Mouse (Mus musculus): ENCODE data around the gene Zfp668.
"Not testable (repeated sequence)": the region's sequence is repeated elsewhere in the genome, so short reads cannot be mapped to it uniquely, and the experiment has no call there.

Gene Zfp668

DNA sequence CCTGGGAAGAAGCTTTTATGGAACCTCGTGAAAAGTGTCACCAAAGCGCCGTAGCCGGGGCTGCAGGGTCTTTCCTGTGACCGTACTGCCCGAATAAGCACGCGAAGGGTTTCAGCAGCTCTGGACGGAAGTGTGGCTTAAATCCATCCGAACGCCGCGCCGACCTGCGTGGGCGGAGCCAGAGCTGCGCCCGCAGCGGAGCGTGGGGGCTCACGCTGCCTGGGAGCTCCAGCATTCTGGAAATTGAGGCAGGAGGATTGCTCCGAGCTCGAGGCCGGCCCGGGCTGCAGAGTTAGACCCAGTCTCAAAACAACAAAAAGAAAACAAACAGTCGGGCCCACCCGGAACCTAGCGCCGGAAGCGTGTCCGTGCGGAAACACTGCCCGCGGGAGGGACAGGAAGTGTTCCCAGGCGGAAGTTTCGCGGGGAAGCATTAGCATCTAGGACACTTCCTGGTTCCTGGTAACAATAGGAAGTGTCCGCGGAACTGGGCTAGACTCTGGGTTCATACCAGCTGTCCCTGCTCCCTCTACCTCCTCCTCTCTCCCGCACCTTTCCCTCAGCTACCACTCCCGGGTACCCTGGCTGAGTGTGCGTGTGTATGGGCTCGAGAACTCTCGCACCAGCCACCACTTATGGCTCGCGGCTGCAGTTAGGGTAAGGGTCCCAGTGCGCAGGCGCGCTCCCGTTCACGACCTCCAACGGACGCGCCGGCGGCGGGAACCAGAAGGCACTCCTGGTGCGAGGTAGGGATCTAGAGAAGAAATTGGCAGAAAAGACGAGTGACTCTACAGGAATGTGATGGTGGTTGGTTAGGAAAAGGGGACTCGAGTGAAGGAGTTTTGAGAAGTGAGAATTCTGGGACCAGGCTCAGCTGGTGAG lies at the start of gene Zfp668:
Zfp668 (minus strand) TSS at position 362 of the 882 bp plus-strand sequence.
- DNase-seq (ENCODE audit: low read depth, low spot score) = peak; percentile 84

DNA sequence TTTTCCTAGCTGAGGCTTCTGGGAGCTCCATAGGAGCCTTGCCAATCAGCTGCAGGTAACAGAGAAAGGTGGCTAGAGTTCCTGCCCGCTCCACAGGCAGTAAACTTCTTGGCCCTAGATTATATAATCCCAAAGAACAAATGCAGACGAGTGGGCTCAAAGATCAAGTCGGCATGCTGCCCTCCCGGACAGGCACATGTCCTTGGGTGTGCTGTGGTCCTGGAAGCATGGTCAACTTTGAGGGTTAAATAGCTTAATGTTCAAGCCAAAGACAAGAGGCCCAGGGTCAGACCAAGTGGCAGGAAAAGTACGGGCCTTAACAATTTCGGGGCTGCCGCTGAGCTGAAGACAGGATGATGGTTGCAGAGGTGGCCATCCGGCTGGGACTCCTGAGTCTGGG lies 49.4 kb upstream of the Zfp668 start:
- no peak for DNase-seq (ENCODE audit: low read depth, low spot score)

DNA sequence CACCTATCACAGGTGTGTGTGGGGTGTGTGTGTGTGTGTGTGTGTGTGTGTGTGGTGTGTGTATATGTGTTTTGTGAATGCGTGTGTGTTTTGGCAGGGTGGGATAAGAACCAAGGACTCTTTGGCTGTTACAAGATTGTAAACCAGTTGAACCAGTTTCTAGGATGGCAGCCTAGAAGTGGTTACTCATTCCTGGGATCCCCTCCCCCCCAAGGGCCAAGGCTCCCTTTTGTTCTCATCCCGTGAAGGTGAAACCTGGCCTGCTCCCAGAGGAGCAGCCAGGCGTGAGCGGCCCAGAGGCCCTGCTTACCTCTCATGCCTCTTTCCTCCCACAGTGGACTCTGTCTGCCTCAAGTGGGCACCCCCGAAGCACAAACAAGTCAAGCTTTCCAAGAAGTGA lies 48.6 kb upstream of the Zfp668 start:
- DNase-seq (ENCODE audit: low read depth, low spot score) = no peak

GRCm38 (mm10) chr7:127923714-127924113 lies 47.1 kb upstream of the Zfp668 start:
- no peak for DNase-seq (ENCODE audit: low read depth, low spot score)

DNA sequence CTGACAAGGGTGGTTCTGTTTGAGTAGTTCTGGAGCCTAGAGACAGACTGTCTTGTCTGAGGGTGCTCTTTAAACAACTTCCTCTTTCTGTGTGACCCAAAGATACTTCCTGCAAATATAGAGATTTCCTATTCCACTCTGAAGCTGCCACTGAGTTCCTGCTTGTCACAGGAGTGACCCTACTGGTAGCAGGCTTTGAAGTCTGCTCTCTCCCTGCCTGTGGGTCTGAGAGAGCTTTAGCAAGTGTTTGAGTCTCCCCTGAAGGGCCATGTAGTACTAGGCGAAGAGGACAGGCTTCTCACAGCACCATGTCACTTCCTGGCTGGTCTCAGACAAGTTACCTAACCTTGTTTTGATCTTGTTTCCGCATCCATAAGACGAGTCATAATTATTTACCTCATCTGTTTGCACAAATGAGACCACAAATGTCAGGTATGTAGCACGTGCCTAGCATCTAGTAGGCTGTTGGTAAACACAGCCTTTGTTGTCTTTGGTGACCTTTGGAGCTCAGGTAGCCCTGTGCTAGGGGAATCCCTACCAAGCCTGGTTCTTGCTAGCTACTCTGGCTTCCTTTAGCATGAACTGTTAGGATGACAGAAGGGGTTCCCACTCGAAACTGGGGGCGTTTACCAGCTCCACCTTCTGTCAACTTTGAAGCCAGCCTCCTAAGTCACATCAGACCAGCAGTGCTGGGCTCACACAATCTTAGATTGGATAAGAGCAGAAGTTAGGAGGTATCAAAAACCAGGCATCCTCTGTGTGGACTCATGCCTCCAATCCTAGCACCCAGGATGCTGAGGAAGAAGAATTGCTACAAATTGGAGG lies 46.0 kb upstream of the Zfp668 start:
- no peak for DNase-seq (ENCODE audit: low read depth, low spot score)

- DNase-seq (ENCODE audit: low read depth, low spot score) = no peak
These were observed 44.9 kb upstream of the Zfp668 start for GRCm38 (mm10) chr7:127921516-127921915.

DNA sequence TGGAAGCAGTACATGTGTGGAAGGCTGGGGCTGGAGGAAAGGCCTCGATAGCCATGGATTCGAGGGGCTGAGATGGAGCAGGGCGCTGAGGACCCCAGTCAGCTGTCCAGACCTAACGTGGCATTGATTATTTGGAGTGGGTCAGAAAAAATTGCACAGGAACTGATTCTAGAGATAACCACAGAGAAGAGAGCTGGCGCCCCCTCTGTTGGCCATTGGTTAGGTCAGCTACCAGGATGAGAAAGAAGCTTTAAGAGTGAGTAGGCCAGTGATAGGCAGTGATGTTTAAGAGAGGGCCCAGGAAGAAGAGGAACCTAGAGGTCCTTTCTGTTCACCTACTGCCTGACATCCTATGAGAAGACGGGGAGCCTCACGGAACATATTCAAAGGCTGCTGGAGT lies 42.7 kb upstream of the Zfp668 start:
- no peak for DNase-seq (ENCODE audit: low read depth, low spot score)

- DNase-seq (ENCODE audit: low read depth, low spot score) = no peak
These were observed 41.6 kb upstream of the Zfp668 start for GRCm38 (mm10) chr7:127918203-127918602.

DNA sequence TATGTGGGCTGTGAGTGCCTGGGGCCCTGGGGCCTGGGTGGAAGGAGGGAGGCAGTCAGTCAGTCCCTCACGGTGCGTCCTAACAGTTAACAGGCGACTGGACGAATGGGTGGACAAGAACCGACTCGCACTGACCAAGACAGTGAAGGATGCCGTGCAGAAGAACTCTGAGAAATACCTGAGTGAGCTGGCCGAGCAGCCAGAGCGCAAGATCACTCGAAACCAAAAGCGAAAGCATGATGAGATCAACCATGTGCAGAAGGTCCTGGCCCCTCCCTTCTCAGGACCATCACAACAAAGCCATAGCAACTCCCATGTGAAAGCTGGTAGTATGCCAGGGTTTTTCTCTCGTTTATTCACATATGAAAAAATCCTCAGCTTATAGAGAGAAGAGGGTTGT lies 38.7 kb upstream of the Zfp668 start:
- DNase-seq (ENCODE audit: low read depth, low spot score) = no peak

DNA sequence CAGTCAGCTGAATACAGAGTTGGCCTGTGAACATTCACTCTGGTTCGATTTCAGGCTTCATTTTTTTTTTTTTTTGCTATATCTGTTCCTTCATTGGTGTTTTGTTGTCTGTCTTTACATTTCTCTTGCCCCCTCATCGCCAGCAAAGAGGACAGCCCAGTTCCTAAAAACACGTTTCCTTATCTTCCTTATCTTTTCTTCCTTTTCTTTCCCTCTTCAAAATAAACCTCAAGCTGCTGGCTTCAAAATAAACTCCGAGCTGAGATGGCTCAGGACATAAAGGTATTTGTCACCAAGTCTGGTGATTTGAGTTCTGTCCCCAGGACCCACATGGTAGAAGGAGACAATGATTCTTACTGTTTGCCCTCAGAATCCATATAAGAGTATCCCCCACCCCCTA lies 36.3 kb upstream of the Zfp668 start:
- no peak for DNase-seq (ENCODE audit: low read depth, low spot score)

DNA sequence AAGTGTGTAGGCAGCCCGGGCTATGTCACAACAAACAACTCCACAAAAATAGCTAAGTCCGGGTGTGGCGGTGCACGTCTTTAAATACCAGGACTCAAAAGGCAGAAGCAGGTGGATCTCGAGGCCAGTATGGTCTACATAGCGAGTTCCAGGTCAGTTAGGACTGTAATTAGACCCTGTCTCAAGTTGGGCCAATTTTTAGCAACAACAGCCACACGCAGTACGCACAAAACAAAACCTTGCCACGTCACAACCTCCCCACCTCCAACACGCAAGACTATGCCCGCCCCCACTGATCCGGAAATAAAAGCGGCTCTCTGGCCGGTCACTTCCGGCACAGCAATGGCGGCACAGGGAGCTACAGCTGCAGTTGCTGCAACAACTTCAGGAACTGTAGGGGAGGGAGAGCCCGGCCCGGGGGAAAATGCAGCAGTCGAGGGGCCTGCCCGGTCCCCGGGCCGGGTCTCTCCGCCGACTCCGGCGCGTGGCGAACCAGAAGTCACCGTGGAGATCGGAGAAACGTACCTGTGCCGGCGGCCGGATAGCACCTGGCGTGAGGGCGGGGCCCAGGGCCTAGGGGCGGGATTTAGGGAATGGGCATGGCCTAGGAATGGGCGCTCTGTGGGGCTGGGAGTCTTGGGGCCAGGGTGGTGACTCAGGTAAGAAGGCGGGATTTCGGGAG lies 35.7 kb upstream of the Zfp668 start, which contains the start of gene Kat8:
Kat8 (plus strand) TSS at position 327 of the 682 bp plus-strand sequence.
- DNase-seq (ENCODE audit: low read depth, low spot score) = peak; percentile 91

GRCm38 (mm10) chr7:127908656-127909055 lies 32.0 kb upstream of the Zfp668 start:
- peak; percentile 83 for DNase-seq (ENCODE audit: low read depth, low spot score)

DNA sequence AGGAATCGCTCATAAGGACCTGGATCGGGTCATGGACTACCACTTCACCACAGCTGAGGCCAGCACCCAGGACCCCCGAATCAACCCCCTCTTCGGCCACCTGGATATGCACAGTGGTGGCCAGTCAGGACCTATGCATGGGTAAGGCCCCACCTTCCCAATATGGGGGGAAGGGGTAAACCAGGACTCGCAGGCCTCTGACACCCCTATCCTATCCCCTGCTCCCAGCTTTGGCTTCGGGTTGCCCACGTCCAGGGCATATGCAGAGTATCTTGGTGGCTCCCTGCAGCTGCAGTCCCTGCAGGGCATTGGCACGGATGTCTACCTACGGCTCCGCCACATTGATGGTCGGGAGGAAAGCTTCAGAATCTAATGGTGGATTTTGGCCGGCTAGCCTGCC lies 31.3 kb upstream of the Zfp668 start:
- no peak for DNase-seq (ENCODE audit: low read depth, low spot score)

DNA sequence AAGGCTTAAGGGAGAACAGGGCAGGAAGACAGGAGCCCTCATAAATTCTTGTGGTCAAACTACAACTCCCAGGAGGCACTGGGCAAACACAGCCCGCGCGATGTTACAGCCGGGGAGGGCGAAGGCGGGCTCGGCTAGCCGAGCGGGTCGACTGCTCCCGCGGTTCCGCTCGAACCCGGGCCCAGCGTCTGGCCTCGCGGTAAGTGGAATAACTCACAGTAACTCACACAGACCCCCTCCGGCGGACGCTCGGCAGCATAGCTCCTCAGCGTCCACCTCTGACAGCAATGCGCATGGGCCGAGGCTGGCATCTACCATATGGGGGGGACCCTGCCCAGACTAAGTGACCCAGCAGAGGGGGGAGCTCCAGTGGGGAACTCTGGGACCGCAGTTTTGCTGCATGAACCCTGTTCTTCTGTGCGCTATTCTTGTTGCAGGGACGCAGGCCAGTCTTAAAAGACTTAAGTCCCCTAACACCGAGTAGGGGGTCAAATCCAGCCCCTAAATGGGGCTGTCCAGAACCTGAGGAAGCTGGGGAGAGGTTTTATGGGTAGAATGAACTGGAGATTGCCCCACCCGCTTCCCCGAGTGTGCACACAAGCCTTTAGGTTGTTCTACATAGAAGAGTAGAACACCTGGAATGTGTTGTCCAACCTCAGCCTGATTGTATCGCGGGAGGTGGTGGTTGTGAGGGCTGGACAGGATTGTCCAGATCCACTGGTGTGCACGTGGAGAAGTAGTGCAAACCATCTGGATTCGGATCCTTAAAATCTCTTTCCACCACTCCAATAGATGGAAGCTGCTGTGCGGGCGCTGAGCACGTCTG lies 27.6 kb upstream of the Zfp668 start, which contains the start of gene Bckdk:
Bckdk (plus strand) TSS at position 112 of the 826 bp plus-strand sequence.
- peak; percentile 65 for DNase-seq (ENCODE audit: low read depth, low spot score)

DNA sequence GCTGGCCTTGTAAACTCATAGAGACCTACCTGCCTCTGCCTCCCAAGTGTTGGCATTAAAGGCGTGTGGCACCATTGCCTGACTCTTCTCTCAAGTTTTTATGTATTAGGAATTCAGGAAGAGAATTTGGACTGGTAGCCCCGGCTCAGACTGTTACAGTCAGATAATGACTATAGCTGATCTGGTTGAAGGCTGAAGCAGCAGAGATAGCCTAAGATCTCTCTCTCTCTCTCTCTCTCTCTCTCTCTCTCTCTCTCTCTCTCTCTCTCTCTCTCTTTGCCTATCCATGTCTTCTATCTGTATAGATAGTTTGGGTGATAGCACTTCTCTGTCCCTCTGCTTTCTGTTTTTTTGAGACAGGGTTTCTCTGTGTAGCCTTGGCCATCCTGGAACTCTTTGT lies 25.1 kb upstream of the Zfp668 start:
- no peak for DNase-seq (ENCODE audit: low read depth, low spot score)

DNA sequence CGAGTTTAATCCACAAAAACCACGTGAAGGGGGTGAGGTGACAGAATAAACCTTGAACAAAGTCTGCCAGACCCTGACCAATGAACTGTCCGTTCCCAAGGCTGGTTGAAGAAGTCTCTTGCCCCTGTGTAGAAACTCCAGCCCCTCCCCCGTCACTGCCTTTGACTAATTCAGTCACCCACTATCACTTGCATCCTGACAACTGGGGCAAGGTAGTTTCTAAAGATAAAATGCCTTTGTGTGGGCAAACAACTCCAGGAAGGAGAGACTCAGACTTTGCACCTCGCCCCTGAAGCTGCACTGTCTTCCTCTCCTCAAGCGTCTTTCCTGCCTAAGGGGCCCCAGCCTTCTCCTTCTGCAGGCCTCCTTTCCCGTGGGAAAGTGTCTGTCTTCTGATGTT lies 23.4 kb upstream of the Zfp668 start:
- DNase-seq (ENCODE audit: low read depth, low spot score) = no peak

DNA sequence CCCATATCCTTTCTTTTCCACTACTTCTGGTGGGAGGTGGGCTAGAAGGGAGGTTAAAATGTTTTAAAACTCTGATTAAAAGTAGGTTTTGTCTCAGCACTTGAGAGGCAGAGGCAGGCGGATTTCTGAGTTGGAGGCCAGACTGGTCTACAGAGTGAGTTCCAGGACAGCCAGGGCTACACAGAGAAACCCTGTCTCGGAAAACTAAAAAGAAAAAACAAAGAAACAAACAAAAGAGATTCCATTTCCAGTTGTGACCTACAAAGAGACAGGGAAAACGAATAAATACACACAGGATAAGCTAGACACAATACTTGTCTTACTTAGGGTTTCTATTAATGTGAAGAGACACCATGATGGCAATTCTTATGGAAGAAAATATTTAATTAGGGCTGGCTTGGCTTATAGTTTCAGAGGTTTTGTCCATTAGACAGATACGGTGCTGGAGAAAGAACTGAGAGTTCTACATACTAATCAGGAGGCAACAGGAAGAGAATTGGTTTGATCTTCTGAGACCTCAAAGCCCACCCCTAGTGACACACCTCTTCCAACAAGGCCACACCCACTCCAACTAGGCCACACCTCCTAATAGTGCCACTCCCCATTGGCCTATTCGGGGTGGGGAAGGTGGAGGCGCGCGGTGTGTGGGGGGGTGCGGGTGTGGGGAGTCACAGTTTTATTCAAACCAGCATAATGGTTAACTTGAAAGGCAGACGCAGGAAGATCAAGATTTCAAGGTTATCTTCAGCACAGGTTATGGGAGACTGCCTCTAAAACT lies 21.7 kb upstream of the Zfp668 start:
- no peak for DNase-seq (ENCODE audit: low read depth, low spot score)

- no peak for DNase-seq (ENCODE audit: low read depth, low spot score)
These were observed 20.9 kb upstream of the Zfp668 start for GRCm38 (mm10) chr7:127897542-127897941.

- DNase-seq (ENCODE audit: low read depth, low spot score) = no peak
These were observed 19.8 kb upstream of the Zfp668 start for GRCm38 (mm10) chr7:127896384-127896783.

- not testable (repeated sequence) for DNase-seq (ENCODE audit: low read depth, low spot score)
These were observed 19.3 kb upstream of the Zfp668 start for GRCm38 (mm10) chr7:127895891-127896290.

All from skeletal muscle tissue, adult 2 months (tissue).